Mouse (Mus musculus) central nervous system, embryonic 18 days (tissue): Measurements from ENCODE around the gene Gm9887. TPM values are rescaled to one million over a fixed set of nuclear protein-coding genes. Genes with fewer than 3 reads are reported as not detected.

Experiments
- polyA plus RNA-seq: library from polyadenylated mRNA; depleted of rRNA; stranded (reverse); fragments of >200 nt; gene quantifications from 2 replicates; pipeline ENCODE4 v1.2.3, GENCODE M21; 2012; rRNA removed

Gm9887 gene
- polyA plus RNA-seq: 0.20 and 0.30 TPM in 2 replicates

DNA sequence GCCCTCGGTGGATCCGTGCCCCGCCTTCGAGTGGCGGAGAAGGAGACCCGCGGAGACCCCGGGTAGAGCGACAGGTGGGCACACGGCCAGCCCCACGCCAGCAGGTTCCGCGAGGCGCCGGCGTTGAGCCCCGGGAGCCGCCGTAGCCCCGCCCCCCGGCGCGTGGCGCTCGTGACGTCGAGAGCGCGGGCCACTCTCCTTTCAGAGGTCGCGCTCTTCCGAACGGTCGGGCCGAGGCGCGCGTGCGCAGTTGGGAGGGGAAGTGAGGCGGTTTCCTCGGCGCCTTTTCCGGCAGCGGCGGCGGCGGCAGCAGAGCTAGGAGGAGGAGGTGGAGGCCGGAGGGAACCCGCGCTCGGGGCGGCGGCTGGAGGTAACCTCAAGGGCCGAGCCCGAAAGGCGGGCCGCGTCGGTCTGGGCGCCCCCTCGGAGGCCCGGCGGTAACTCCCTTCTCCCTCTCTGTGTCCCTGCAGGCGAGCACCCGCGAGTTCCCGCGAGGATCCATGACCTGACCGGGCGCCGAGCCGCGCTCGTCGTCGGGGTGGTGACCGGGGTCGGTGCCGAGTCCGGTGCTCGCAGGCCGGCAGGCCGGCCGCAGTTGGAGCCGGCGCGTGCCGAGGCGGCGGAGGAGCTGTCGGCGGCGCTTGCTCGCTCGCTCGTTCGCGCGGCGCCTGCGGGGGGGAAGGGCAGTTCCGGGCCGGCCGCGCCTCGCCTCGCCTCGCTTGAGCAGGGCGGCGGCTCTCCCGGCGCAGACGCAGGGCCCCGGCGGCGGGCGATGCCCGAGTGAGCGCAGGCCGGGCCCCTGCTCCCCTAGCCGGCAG, at the start of gene Gm9887, which contains the start of gene Arf6:
Gene Gm9887, minus strand, starts transcription at position 605 of the 818 bp plus-strand sequence.
Gene Arf6, plus strand, starts transcription at position 297 of the 818 bp plus-strand sequence.

DNA sequence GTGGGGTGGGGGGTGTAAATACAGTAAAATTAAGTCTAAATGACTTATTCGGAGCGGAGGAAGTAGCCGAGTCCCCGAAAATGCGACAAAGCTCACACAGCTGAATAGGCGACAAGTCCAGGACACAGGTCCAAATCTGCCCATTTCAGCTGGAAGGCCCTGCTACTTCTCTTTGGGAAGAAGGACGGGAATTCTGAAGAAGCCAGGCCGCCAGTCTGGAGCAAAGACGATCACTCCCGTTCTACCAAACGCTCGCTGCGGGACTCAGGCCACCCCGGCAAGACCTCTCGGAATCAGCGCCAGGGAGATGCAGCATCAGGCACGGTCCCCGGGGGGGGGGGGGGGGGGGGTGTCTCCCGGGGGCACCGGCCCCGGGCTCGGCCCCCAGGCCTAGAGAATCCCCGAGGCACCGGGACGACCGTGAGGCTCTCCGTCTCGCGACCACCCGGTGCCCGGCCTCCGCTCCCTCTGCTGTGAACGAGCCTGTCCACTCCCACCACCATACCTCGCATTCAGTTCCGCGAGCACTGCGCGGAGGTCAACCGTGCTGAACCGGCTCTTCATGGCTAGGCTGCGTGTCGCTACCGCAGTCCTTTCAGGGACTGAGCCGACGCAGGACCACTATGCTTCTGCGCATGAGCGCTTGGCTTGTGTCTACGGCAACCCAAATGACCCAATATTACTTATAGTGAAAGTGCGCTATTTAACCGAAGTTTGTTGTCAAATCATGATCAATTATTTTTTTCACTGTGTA, 15.5 kb downstream of the Gm9887 start, which contains the start of gene Nemf:
Gene Nemf, minus strand, starts transcription at position 620 of the 754 bp plus-strand sequence.

Other genes with a start within 250 kb of the Gm9887 start
- 1,966 and 2,188 TPM in 2 replicates for gene Rps29, start 213.3 kb downstream of the Gm9887 start, polyA plus RNA-seq
- gene Lrr1, start 203.6 kb downstream of the Gm9887 start, polyA plus RNA-seq: 3.0 and 3.4 TPM in 2 replicates
- 461 and 465 TPM in 2 replicates for gene Rpl36al, start 188.4 kb downstream of the Gm9887 start, polyA plus RNA-seq
- gene Mgat2, start 188.3 kb downstream of the Gm9887 start, polyA plus RNA-seq: 20.3 and 20.6 TPM in 2 replicates
- 2.9 and 4.2 TPM in 2 replicates for gene Gm49383, start 175.4 kb downstream of the Gm9887 start, polyA plus RNA-seq
- gene Dnaaf2, start 174.0 kb downstream of the Gm9887 start, polyA plus RNA-seq: 4.2 and 4.4 TPM in 2 replicates
- gene Gm49384, start 168.2 kb downstream of the Gm9887 start, polyA plus RNA-seq: 3.6 and 4.7 TPM in 2 replicates
- gene Pole2, start 144.3 kb downstream of the Gm9887 start, polyA plus RNA-seq: 4.9 and 6.3 TPM in 2 replicates
- 10.8 and 12.7 TPM in 2 replicates for gene Klhdc1, start 131.3 kb downstream of the Gm9887 start, polyA plus RNA-seq
- gene Klhdc2, start 75.8 kb downstream of the Gm9887 start, polyA plus RNA-seq: 200 and 210 TPM in 2 replicates
- gene Nemf, start 15.3 kb downstream of the Gm9887 start, polyA plus RNA-seq: 34.9 and 36.3 TPM in 2 replicates
- 61.7 and 62.6 TPM in 2 replicates for gene Arf6, start 308 bp downstream of the Gm9887 start, polyA plus RNA-seq
- 21.0 and 23.4 TPM in 2 replicates for gene Vcpkmt, start 210.6 kb upstream of the Gm9887 start, polyA plus RNA-seq